Mouse (Mus musculus): ENCODE results near the gene Prkag2. TPM values are rescaled to one million over a fixed set of nuclear protein-coding genes. Genes with fewer than 3 reads are reported as not detected.

The Prkag2 gene
- polyA plus RNA-seq, 1 experiment from 2014 or later = 24.4 TPM

DNA sequence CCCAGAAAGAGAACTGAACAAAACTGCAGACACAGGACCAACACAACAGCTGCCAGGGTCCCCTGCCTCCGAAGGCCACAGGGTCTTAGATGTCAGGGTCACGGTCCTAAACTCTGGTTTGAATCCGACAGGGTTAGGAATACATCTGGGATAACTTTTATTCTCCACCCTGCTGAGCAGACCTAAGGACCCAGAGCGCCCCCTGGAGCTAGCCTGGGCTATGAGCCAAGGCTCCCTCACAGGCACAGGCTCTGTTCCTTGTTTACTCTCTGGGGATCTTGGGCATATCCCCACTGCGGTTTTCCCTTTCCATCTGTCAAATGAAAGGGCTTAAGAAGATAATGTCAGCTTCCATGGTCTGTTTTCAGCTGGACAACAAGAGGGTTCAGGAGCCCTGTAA, 59.1 kb downstream of the Prkag2 start:
- Histone ChIP-seq H3K4me1 (peaks cover 5% of the 10 kb centered on the region; the same call in 1 of the 2 replicates), H3K36me3 (no peaks in the 10 kb centered on the region), H3K27ac (no peak overlapping the region), H3K4me2 (no peak overlapping the region), H3K27me3 (no peaks in the 10 kb centered on the region), H3K4me3 (no peak overlapping the region), H3K9ac (no peak overlapping the region), H3K9me3 (no peaks in the 10 kb centered on the region)
- 28% methylated on average over 5 of the region's 5 CpGs for WGBS
- ATAC-seq (ENCODE audit: insufficient number of reproducible peaks, insufficient read depth, low FRiP score, low TSS enrichment, low read depth) = no peak

DNA sequence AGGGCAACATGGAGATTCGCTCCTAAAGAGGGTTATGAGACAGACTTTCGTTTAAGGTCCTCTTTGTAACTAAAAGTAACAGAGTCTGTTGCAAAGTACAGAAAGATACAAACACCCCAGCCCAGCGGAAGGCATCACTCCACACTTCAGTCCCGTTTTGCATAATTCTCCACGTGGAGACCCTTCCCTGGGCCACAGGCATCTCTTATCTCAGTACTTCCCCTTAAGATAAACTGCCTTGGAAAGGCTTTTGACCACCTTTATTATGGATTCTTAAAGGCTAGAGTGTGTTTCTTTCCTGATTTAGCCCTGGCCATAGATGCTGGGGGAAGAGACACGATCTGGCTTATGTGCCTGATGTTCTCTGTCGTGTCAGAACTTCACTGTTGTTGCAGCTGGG, 59.5 kb downstream of the Prkag2 start:
- no peak overlapping the region for H3K4me2 ChIP-seq
- no peak for ATAC-seq (ENCODE audit: insufficient number of reproducible peaks, insufficient read depth, low FRiP score, low TSS enrichment, low read depth)
- WGBS = 76% methylated on average over 7 of the region's 7 CpGs

GRCm38 (mm10) chr5:25038827-25039226, 61.6 kb downstream of the Prkag2 start:
- Histone ChIP-seq H3K9me3 (no peaks in the 10 kb centered on the region), H3K36me3 (no peaks in the 10 kb centered on the region), H3K27me3 (no peaks in the 10 kb centered on the region), H3K4me2 (no peak overlapping the region), H3K4me1 (peaks cover 5% of the 10 kb centered on the region; the same call in 1 of the 2 replicates), H3K9ac (no peak overlapping the region), H3K4me3 (no peak overlapping the region), H3K27ac (no peak overlapping the region)
- WGBS = 90% methylated on average over 2 of the region's 2 CpGs
- ATAC-seq (ENCODE audit: insufficient number of reproducible peaks, insufficient read depth, low FRiP score, low TSS enrichment, low read depth) = no peak

More for the DNA sequence above, 59.5 kb downstream of the Prkag2 start:
- no peaks in the 10 kb centered on the region for H3K36me3 ChIP-seq
- no peak overlapping the region for H3K9ac ChIP-seq
- H3K27ac ChIP-seq = no peak overlapping the region
- H3K4me3 ChIP-seq = no peak overlapping the region
- H3K27me3 ChIP-seq = no peaks in the 10 kb centered on the region
- peaks cover 5% of the 10 kb centered on the region; the same call in 1 of the 2 replicates for H3K4me1 ChIP-seq
- H3K9me3 ChIP-seq = no peaks in the 10 kb centered on the region

- Histone ChIP-seq H3K27ac (no peak overlapping the region), H3K36me3 (no peaks in the 10 kb centered on the region), H3K4me3 (no peak overlapping the region), H3K4me2 (no peak overlapping the region), H3K9me3 (no peaks in the 10 kb centered on the region), H3K9ac (no peak overlapping the region), H3K27me3 (no peaks in the 10 kb centered on the region), H3K4me1 (no peaks in the 10 kb centered on the region)
- no peak for ATAC-seq (ENCODE audit: insufficient number of reproducible peaks, insufficient read depth, low FRiP score, low TSS enrichment, low read depth)
- WGBS = 77% methylated on average over 3 of the region's 3 CpGs
These were observed 65.1 kb downstream of the Prkag2 start for GRCm38 (mm10) chr5:25035391-25035790.

DNA sequence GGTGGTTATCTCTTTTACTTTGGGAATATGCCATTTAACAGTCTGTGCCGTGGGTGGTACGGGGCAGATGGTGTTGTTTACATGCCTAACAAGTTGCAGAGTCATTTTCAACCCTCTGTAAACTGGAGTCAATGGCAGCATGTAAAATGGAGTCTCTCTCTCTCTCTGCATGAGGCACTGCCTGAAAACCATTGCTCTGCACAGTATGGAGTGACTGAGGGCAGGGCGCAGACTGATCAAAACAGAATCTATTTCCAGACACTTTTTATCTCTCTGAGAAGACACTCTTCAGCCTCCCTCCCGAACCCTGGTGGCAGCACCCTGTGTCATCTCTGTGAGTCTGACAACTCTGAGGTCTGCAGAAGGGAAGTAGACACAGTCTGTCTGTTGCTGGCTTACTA, 69.0 kb downstream of the Prkag2 start:
- Histone ChIP-seq H3K4me3 (no peak overlapping the region), H3K36me3 (no peaks in the 10 kb centered on the region), H3K9ac (no peak overlapping the region), H3K9me3 (no peaks in the 10 kb centered on the region), H3K4me1 (no peaks in the 10 kb centered on the region), H3K27ac (no peak overlapping the region), H3K27me3 (no peaks in the 10 kb centered on the region), H3K4me2 (no peak overlapping the region)
- ATAC-seq (ENCODE audit: insufficient number of reproducible peaks, insufficient read depth, low FRiP score, low TSS enrichment, low read depth) = no peak
- 74% methylated on average over 4 of the region's 4 CpGs for WGBS

- Histone ChIP-seq H3K36me3 (no peaks in the 10 kb centered on the region), H3K4me1 (no peaks in the 10 kb centered on the region), H3K9me3 (no peaks in the 10 kb centered on the region), H3K27ac (no peak overlapping the region), H3K4me3 (no peak overlapping the region), H3K9ac (no peak overlapping the region), H3K4me2 (no peak overlapping the region), H3K27me3 (no peaks in the 10 kb centered on the region)
- ATAC-seq (ENCODE audit: insufficient number of reproducible peaks, insufficient read depth, low FRiP score, low TSS enrichment, low read depth) = no peak
- WGBS = 75% methylated on average over 11 of the region's 11 CpGs
These were observed 69.4 kb downstream of the Prkag2 start for GRCm38 (mm10) chr5:25031037-25031436.

GRCm38 (mm10) chr5:25030276-25030681, 70.2 kb downstream of the Prkag2 start:
- H3K4me2 ChIP-seq = no peak overlapping the region
- H3K36me3 ChIP-seq = no peaks in the 10 kb centered on the region
- no peaks in the 10 kb centered on the region for H3K4me1 ChIP-seq
- H3K27me3 ChIP-seq = no peaks in the 10 kb centered on the region
- no peak for ATAC-seq (ENCODE audit: insufficient number of reproducible peaks, insufficient read depth, low FRiP score, low TSS enrichment, low read depth)
- no peaks in the 10 kb centered on the region for H3K9me3 ChIP-seq
- H3K9ac ChIP-seq = no peak overlapping the region
- no peak overlapping the region for H3K27ac ChIP-seq
- no peak overlapping the region for H3K4me3 ChIP-seq
- WGBS = 63% methylated on average over 3 of the region's 3 CpGs

DNA sequence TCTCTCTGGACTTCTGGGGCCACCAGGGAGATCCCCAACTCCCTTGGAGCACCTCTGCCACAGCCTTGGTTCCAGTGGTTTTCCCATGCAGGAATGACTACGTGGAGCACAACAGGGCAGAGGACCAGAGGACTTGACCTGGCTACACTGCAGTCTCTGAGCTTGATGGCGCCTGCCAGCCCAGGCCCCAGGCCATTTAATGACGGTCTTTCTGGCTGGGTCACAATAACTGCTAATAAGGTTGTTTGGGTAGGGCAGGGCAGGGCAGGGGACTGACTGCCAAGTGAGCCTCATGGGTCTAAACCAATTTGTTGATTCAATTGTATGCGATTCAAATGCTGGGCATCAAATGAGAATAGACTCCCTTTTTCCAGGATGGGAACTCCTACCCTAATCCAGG, 72.8 kb downstream of the Prkag2 start:
- H3K4me2 ChIP-seq = no peak overlapping the region
- H3K27ac ChIP-seq = no peak overlapping the region
- H3K4me3 ChIP-seq = no peak overlapping the region
- 70% methylated on average over 4 of the region's 4 CpGs for WGBS
- no peaks in the 10 kb centered on the region for H3K27me3 ChIP-seq
- ATAC-seq (ENCODE audit: insufficient number of reproducible peaks, insufficient read depth, low FRiP score, low TSS enrichment, low read depth) = no peak
- H3K9me3 ChIP-seq = no peaks in the 10 kb centered on the region
- no peaks in the 10 kb centered on the region for H3K4me1 ChIP-seq
- no peak overlapping the region for H3K9ac ChIP-seq
- H3K36me3 ChIP-seq = no peaks in the 10 kb centered on the region

DNA sequence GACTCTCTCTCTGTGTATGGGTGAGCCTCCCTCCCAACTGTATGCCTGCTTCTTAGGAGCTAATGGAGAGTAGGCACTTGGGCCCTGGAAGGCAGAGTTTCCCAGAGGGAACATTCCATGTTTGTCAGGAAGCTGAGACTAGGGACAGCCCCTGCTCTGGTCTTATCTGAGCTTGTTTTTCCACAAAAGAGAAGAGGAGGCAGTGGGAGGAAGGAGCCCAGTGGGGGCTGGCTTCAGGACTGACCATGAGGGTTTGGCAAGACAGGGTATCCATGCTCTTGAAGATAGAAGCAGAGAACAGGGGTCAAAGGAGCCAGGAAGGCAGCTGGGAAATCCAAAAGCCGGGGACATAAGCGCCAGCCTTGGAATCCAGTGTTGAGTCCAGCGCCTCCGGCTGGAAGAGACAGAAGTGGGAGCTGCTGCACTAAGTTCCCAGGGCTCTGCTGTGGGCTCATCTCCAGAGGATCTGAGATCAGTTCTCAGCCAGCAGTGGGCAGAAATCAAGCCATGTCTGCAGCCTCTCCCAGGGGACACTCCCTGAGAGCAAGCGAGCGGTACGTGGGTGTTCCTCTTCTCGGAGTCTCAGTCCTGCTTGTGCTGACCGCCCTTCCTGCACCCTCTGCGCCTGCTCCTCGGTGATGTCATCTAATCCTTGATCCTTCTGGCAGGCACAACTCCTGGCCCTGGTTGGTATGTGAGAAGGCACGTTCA, 75.0 kb downstream of the Prkag2 start:
- no peaks in the 10 kb centered on the region for H3K36me3 ChIP-seq
- 66% methylated on average over 12 of the region's 12 CpGs for WGBS
- H3K4me2 ChIP-seq = no peak overlapping the region
- H3K4me1 ChIP-seq = no peaks in the 10 kb centered on the region
- no peak overlapping the region for H3K9ac ChIP-seq
- H3K4me3 ChIP-seq = no peak overlapping the region
- ATAC-seq (ENCODE audit: insufficient number of reproducible peaks, insufficient read depth, low FRiP score, low TSS enrichment, low read depth) = no peak
- H3K9me3 ChIP-seq = no peaks in the 10 kb centered on the region
- no peak overlapping the region for H3K27ac ChIP-seq
- H3K27me3 ChIP-seq = no peaks in the 10 kb centered on the region

GRCm38 (mm10) chr5:25022904-25023303, 77.5 kb downstream of the Prkag2 start:
- Histone ChIP-seq H3K4me3 (no peak overlapping the region), H3K9me3 (no peaks in the 10 kb centered on the region), H3K4me1 (no peaks in the 10 kb centered on the region), H3K36me3 (no peaks in the 10 kb centered on the region), H3K27me3 (no peaks in the 10 kb centered on the region), H3K9ac (no peak overlapping the region), H3K27ac (no peak overlapping the region), H3K4me2 (no peak overlapping the region)
- 49% methylated on average over 4 of the region's 4 CpGs for WGBS
- ATAC-seq (ENCODE audit: insufficient number of reproducible peaks, insufficient read depth, low FRiP score, low TSS enrichment, low read depth) = no peak

DNA sequence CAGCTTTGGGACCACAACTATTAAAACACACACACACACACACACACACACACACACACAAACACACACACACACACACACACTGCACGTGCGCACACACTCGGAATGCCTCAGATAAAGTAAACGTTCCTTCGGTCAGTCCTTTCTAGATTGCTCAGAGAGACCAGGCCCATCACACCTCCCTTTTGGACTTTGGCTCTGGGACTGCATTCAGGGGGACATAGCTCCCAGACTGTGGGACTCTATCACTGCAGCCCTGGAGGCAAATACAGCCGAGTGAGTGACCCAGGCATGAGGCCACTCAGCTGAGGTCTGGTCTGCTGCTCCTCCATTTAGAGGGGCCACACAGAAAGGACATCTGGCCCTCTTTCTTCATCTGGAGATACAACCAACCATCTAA, 81.2 kb downstream of the Prkag2 start:
- Histone ChIP-seq H3K9me3 (no peaks in the 10 kb centered on the region), H3K9ac (no peak overlapping the region), H3K27ac (no peak overlapping the region), H3K36me3 (no peaks in the 10 kb centered on the region), H3K4me1 (no peaks in the 10 kb centered on the region), H3K27me3 (no peaks in the 10 kb centered on the region), H3K4me3 (no peak overlapping the region), H3K4me2 (no peak overlapping the region)
- no peak for ATAC-seq (ENCODE audit: insufficient number of reproducible peaks, insufficient read depth, low FRiP score, low TSS enrichment, low read depth)
- 82% methylated on average over 6 of the region's 6 CpGs for whole genome bisulfite sequencing

GRCm38 (mm10) chr5:25012134-25012533, 88.3 kb downstream of the Prkag2 start:
- H3K27me3 ChIP-seq = 0 out of 2 replicates have a peak, but pooled peaks cover 3% of the 10 kb centered on the region
- no peak overlapping the region for H3K27ac ChIP-seq
- H3K36me3 ChIP-seq = no peaks in the 10 kb centered on the region
- WGBS = 80% methylated on average over 4 of the region's 4 CpGs
- H3K4me3 ChIP-seq = no peak overlapping the region
- no peaks in the 10 kb centered on the region for H3K9me3 ChIP-seq
- no peak for ATAC-seq (ENCODE audit: insufficient number of reproducible peaks, insufficient read depth, low FRiP score, low TSS enrichment, low read depth)
- no peak overlapping the region for H3K4me2 ChIP-seq
- no peak overlapping the region for H3K9ac ChIP-seq
- peaks cover 12% of the 10 kb centered on the region for H3K4me1 ChIP-seq
